Mouse (Mus musculus) B cell, adult 2 months (primary cell): Measurements from ENCODE around the gene Gap43.
"Not testable (repeated sequence)": the region's sequence is repeated elsewhere in the genome, so short reads cannot be mapped to it uniquely, and the experiment has no call there.

Source experiments
- DNase-seq, 2 experiments: peaks; one replicate each; pipeline ENCODE4 v3.0.0; 2022

Gene Gap43

DNA sequence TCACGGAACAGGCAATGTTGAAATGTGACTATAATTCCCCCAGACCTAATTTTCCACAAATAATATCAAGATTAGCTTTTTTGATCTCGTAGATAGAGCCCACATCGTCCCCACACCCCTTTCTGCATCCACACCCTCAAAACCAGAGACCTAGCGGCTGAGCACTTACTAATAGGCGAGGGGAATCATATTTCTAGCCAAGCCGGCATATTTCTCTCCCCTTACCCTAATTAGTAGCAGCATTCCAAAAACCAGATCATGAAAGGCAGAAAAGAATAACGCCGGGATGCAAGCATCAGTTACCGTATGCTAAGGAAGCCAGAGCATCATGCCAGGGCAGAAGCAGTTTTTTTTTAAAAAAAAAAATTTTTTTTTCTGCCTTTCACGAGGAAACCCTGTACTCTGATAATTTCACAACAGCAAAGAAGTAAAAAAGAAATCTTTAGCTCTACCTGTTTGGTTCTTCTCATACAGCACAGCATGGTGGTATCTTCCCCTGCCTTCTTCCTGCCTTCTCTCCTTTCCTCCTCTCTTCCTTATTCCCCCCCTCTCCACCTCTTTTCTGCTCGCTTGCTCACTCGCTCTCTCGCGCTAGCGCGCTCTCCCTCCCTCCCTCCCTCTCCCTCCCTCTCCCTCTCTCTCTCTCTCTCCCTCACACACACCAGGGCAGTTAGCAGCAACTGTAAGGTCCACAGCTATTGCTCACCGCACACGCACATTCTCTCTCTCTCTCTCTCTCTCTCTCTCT lies at the start of gene Gap43:
Gene Gap43 (minus strand): TSS at position 631 of the 748 bp plus-strand sequence.
- no peak for DNase-seq

- no peak for DNase-seq
Observed at GRCm38 (mm10) chr16:42381328-42381838, 40.9 kb upstream of the Gap43 start.

- DNase-seq: no peak
Observed at GRCm38 (mm10) chr16:42380641-42381040, 40.2 kb upstream of the Gap43 start.

DNA sequence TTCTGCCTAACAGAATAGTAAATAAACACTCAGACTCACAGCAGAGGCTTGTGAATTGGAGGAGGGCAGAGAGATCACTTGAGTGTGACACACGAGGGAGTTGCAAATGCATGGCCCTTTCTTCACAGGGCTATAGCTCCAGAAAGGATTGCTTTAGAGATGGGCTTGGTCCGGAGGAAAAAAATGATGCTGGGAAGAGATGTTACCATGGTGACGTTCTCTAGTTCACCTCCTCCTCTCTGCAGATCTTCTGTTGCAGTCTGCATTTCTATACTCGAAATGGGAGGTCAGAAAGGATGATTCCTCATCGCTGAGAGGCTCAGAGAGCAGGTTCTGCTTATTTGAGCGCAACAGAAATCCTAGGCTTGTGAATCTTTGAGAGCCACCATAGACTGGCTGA lies 29.7 kb upstream of the Gap43 start:
- DNase-seq: no peak

DNA sequence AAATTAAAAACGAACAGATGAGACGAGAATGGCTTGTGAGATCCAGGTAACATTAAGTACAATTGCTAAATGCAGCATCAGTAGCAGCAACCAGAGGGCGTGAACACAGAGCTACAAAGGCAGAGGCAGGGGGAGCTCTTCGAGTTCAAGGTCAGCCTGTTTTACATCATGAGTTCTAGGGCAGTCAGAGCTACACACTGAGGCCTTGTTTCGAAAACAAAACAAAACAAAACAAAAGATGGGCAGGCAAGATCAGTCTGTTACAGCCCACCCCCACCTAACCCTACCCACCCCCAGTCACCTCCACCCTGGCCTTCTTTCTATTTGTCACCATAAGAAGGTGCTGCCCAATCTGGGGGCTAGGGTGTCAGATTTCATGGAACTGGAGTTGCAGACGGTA lies 28.9 kb upstream of the Gap43 start:
- no peak for DNase-seq

GRCm38 (mm10) chr16:42360061-42360460 lies 19.6 kb upstream of the Gap43 start:
- no peak for DNase-seq

DNA sequence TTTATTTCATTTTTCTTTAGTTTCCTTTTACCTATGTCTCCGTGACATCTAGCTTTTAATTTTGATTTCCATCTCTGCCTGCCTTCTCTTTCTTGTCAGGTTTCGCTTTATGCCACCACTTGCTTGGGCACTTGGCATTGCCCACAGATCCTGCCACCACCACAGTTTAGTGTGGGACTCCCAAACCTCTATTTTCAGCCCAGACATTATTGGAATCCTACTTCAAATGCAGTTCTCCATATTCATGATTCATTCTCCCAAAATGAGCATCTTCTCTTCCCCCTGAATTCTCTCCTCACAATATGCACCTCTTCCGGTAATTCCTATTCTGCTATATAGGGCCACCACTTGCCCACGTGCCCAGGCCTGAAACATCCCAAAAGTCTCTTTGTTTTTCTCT lies 17.6 kb upstream of the Gap43 start:
- no peak for DNase-seq

GRCm38 (mm10) chr16:42350076-42350475 lies 9.6 kb upstream of the Gap43 start:
- no peak for DNase-seq

GRCm38 (mm10) chr16:42340865-42341264 lies 414 bp upstream of the Gap43 start:
- DNase-seq: not testable (repeated sequence)

DNA sequence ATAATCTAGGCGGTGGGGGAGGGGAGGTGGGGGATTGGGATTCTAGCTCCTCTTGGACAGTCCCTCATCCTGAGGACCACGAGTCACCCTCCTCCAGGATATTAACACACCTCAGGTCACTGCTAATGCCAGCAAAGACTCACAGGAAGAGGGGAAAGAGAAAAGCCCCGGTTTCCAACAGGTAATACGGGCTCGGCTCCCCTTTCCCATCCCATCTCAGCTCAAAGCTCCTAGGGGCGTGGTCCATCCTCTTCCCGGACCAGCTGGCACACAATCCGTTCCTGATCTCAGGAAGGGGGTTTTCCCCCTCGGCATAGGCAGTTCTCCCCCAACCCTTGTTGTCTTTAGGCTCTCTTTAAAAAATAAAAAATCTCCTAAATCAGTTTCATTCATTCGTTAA lies 939 bp downstream of the Gap43 start:
- DNase-seq: no peak

GRCm38 (mm10) chr16:42338987-42339386 lies 1.5 kb downstream of the Gap43 start:
- no peak for DNase-seq

DNA sequence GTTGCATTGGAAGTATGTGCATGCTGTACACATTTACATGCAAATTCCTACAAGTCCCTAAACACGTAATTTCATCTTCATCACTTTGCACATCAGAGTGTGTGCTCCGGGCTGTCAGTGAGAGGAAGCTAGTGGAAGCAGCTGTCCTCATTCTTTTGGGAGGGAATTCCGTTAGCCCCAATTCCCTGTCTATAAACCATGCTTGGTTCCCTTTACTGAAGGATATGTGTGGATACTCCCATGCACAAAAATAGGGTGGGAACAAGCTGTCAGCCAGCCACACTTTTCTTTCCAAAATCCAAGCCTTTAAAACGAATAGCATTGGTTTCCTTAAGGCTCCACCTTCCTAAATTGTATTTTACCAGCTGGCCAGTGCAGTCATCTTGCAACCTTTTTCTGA lies 2.1 kb downstream of the Gap43 start:
- no peak for DNase-seq

DNA sequence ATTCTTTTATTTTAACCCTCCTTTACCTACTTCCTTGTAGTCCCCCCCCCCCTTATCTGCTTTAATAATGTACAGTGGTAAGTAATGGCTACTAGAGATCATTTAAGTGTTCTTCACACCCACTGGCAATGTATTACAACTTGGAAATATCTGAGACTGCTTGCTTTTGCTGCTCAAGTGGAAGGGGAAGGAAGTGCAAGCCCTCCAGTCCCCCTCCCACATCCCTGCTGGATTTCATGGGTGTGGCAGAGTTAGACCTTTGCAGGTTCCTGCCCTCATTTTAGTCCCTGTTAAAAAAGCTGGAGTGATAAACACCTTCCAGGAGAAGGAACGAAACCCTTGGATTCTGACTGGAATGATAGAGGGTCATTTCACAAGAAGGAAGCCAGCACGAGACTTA lies 2.8 kb downstream of the Gap43 start:
- no peak for DNase-seq

DNA sequence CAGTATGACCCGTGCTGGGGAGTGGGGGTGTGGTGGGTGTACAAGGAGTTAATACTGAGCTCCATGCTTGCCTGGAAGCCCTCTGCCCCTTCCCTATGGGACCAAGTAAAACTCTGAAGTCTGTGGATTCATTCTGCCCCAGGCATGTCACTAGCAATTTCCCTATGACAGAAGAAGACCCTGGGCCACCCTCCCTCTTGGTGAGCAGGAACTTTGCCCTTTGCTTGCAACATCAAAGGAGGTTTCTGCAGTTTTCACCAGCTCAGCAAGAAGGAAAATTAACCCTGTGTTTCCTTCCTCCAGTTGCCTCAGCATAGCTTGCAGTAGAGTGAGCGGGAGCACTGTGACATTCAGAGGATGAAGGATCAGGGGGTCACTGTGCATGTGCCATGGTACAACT lies 3.8 kb downstream of the Gap43 start:
- DNase-seq: no peak

DNA sequence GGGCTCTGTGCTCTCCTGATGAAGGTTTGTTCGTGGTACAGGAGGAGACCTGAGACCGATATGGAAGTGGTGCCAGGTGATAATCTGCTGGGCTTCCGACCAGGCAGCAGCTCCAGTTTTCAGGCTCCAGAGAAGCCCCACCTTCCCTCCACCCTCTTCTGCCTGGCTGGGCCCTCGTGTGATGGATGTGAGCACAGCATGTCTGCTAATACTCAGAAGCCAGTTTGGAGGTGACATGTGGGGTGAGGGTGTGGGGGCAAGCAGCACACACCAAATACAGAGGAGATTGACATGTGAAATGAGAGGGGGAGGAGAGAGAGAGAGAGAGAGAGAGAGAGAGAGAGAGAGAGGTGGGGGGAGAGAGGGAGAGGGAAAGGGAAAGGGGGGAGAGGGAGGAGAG lies 8.1 kb downstream of the Gap43 start:
- DNase-seq: no peak

DNA sequence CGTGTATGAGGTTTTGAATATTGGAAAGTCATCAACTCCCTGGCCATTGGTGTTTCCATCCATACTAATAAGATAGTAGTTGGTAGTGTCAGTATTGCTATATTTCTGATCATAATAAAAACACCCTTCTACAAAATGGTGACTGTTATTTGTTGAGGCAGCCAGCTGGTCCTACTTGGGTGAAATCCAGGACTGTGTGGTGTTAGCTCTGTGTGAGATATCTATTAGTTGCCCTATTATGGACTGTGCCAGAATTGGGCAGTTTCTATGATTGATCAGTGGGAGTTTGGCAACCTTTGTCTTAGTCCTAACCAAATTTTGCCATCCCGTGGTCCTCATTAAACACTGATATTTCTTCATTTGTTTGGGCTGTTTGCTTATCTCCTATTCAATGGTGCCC lies 14.3 kb downstream of the Gap43 start:
- DNase-seq: no peak

DNA sequence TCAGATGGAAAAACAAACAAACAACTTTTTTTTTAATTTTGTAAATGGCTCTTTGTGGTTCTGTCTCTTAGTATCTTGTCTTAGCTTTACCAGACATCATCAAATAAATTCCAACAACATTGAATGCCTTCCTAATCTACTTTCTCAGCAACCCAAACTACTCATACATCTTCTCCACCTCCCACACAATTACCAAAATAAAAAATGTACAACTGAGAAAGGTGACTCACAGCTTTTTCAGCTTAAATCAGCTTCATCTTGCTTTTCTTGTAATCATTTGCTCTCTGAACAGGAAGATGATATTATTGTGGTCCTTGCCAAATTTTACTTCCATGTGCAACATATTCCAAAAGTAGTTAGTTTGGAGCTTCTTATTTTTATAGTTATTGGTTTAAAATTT lies 14.9 kb downstream of the Gap43 start:
- DNase-seq: no peak

DNA sequence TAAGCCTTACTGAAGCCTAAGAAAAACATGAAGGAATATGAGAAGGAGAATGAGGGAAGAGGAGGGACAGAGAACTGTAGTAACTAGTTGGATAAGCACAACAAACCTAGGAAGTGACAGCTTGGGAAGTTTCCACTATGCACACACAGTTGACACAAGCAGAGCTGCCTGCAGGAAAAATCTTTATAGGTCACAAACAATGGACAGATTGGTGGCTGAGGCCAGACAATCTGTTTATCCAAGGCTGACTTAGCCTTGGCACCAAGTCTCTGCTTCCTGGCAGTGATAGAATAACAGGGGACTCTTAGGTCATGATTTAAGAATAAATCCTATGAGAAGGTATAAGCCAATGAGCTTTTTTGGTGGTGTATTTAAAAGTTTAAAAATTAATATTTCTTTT lies 20.6 kb downstream of the Gap43 start:
- no peak for DNase-seq

DNA sequence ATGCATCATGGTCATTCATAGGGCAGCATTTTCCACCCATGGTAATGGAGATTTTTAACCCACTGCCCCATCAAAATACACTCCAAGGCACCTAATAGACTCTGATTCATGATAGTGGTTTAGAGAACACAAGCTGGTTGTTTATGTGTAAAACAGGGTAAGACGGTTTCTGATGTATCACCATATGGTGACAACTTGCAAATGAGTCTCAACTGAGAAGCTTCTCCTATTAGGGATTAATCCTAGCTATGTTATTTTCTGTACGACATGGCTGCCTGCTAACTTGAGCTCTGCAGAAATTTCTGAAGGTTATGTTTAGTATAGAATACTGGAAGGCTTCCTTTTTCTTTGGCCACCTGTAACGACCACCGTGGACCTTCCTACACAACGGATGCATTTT lies 21.1 kb downstream of the Gap43 start:
- DNase-seq: no peak

DNA sequence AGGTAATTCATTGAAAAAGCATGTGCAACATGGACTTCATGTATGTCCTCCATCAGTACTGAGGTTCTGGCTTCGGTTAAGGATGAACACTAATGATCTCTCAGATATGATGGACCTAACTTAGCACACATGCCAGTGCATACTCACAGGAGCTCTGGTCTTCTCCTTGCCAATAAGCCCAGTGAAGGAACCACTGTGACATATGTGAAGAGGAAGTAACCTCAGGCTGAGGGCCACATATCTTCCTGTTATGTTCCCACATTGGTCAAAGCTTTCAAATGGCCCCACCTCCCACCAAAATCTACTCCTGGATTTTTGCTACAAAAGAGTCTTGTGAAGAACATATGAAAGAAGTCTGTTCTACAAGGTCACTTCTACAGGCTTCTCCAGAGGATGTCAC lies 28.3 kb downstream of the Gap43 start:
- no peak for DNase-seq

DNA sequence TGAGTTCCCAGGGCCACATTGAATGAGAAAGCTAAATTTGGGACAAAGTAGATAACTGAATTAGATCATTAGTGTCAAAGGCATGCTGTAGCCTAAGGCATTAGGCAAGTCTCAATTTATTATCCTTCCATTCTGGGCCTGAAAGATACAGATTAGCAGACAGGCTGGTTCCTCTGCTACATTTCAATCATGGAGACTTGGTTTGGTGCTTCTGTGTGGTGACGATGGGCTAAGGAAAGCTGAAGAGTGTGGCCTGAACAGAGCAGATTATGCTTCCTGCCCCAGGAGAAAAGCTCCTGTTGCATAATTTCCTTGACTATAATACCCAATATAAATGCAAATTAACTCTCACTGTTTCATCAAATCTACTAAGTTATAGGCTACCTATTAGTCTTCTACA lies 31.7 kb downstream of the Gap43 start:
- no peak for DNase-seq

DNA sequence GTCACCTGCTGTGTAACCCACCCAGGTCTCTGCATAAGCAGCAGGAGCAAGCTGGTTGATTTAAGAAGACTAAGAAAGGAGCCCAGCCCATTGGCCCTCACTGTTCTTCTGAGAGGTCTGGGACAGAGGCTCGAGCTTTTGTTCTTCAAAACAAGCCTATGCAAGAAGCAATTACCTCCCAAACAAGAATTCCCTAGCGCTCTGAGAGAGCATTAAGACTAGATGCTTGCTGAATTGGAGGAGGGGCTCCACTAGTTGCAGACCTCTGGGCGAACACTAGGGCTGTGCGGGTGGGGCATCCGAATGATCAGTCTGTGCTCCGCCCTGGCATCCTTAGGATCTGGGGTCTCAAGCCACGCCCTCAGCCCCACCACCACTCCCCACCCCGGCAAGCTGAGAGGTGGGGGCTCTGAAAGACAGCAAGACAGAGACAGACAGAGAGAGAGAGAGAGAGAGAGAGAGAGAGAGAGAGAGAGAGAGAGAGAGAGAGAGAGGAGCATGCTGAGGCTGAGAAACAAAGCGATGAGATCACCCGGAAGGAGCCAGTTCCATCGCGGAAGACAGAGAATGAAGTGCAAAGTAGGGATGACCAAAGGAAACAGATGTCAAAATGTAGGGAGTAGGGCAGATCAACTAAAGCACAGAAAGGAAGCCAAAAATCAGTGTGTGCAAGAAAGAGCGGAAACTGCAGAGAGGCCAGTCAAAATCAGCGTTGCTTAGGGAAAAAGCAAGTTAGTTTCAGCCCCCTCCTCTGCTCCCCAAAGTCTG lies 34.3 kb downstream of the Gap43 start:
- DNase-seq: no peak

- DNase-seq: no peak
Observed at GRCm38 (mm10) chr16:42303461-42303860, 37.0 kb downstream of the Gap43 start.

GRCm38 (mm10) chr16:42294481-42294880 lies 46.0 kb downstream of the Gap43 start:
- DNase-seq: no peak
